Mouse (Mus musculus): ENCODE measurements at regions not wholly inside any gene's neighbourhood (a gene's known extent, or its start where the extent isn't known, plus 50 kb on each side); places are given as distances from the start of the nearest gene placed in this dataset.
A peak's percentile ranks its signal among the peaks of the same experiment; 100 is the strongest.

DNA sequence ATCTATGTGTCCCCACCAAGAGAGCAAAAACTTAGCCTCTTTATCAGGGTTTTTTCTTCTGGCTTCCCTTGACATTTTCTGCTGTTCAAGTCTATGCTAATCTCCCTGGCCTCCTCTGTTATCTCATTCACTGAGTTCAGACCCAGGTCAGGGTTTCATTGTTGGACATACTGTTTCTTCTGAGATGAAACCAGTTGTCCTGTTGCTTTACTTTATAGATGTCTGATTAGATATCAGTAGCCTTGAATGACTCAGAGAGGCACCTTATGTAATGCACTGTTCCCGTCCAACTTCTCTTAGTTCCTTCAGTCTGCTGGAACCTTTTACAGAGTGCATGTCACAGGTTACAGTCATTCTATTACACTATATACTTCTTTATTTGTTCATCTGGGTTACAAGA, 93.5 kb upstream of the Nsun6 start:
- no peak overlapping the region for H3K4me3 ChIP-seq (ENCODE audit: insufficient read depth, low read depth, low read length)
- H3K9ac ChIP-seq (ENCODE audit: low read depth, low read length) = no peak overlapping the region
- DNase-seq (ENCODE audit: extremely low read depth, low read depth, low spot score) = peak; percentile 65
- peaks cover 17% of the 10 kb centered on the region for H3K4me1 ChIP-seq (ENCODE audit: control insufficient read depth, insufficient read depth, low read length)
- H3K27ac ChIP-seq (replicated peaks; ENCODE audit: insufficient read depth, low read depth, low read length) = peak overlapping the region; percentile 84; the same call in 1 of the 2 replicates
- 11% methylated on average over 1 of the region's 1 CpGs for WGBS
- H3K79me2 ChIP-seq (ENCODE audit: control insufficient read depth, insufficient read depth, low read length) = no peaks in the 10 kb centered on the region
- no peaks in the 10 kb centered on the region for H3K27me3 ChIP-seq (ENCODE audit: control insufficient read depth, insufficient read depth, low read length)
- TF ChIP-seq CTCF (IDR thresholded peaks at IDR 0.05; ENCODE audit: low read depth, low read length) (no peak), POLR2A (IDR thresholded peaks at IDR 0.05; ENCODE audit: extremely low read depth, insufficient read depth, low read length) (no peak)
- H3K36me3 ChIP-seq (ENCODE audit: control insufficient read depth, insufficient read depth, low read length) = no peaks in the 10 kb centered on the region

DNA sequence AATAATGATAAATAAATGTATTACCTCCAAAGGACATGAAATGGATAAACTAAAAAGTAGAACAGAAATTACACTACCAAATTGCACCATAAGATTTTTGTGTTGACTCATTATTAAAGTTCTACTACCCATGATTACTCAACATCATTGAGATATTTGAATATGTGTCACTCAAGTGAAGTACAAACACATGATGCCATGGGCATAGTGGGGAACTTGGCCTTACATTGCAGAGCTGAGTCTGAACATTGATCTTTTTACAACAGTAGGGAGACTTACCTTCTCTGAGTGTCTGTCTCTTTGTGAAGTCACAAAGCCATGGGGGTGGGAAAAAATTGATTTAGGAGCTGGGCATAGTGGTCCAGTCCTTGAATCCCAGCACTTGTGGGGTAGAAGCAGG, 92.1 kb upstream of the Nsun6 start:
- Histone ChIP-seq H3K36me3 (ENCODE audit: control insufficient read depth, insufficient read depth, low read length) (no peaks in the 10 kb centered on the region), H3K27ac (replicated peaks; ENCODE audit: insufficient read depth, low read depth, low read length) (peak overlapping the region; percentile 92), H3K27me3 (ENCODE audit: control insufficient read depth, insufficient read depth, low read length) (no peaks in the 10 kb centered on the region), H3K79me2 (ENCODE audit: control insufficient read depth, insufficient read depth, low read length) (no peaks in the 10 kb centered on the region), H3K9ac (ENCODE audit: low read depth, low read length) (0 out of 2 replicates have a peak overlapping the region, but pooled peaks have one; percentile 17), H3K4me3 (ENCODE audit: insufficient read depth, low read depth, low read length) (no peak overlapping the region), H3K4me1 (ENCODE audit: control insufficient read depth, insufficient read depth, low read length) (peaks cover 17% of the 10 kb centered on the region)
- no peak for TF ChIP-seq CTCF (IDR thresholded peaks at IDR 0.05; ENCODE audit: low read depth, low read length)
- TF ChIP-seq POLR2A (IDR thresholded peaks at IDR 0.05; ENCODE audit: extremely low read depth, insufficient read depth, low read length) = no peak
- DNase-seq (ENCODE audit: extremely low read depth, low read depth, low spot score) = peak; percentile 98

DNA sequence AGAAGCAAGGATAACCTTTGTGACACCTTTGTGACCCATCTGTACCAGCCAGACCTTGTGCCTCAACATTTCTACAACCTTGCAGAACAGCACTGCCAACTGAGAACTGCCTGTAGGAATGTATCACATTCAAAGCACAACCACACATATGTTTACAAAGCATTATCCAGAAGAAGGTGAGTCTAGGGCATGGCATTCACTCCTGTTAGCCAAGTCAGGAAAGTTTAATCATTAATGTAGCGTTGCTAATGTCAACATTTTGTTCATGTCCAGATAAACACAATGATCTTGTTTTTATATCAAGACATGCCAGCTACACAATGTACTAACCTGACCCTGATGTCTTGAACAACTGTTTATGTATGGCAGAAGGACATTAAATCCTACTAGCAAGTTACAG, 91.5 kb upstream of the Nsun6 start:
- Histone ChIP-seq H3K79me2 (ENCODE audit: control insufficient read depth, insufficient read depth, low read length) (no peaks in the 10 kb centered on the region), H3K36me3 (ENCODE audit: control insufficient read depth, insufficient read depth, low read length) (no peaks in the 10 kb centered on the region), H3K4me1 (ENCODE audit: control insufficient read depth, insufficient read depth, low read length) (peaks cover 16% of the 10 kb centered on the region), H3K27ac (replicated peaks; ENCODE audit: insufficient read depth, low read depth, low read length) (peak overlapping the region; percentile 92), H3K9ac (ENCODE audit: low read depth, low read length) (peak overlapping the region; percentile 41; the same call in 1 of the 2 replicates), H3K27me3 (ENCODE audit: control insufficient read depth, insufficient read depth, low read length) (no peaks in the 10 kb centered on the region), H3K4me3 (ENCODE audit: insufficient read depth, low read depth, low read length) (no peak overlapping the region)
- 20% methylated on average over 1 of the region's 1 CpGs for WGBS
- TF ChIP-seq CTCF (IDR thresholded peaks at IDR 0.05; ENCODE audit: low read depth, low read length) = no peak
- TF ChIP-seq POLR2A (IDR thresholded peaks at IDR 0.05; ENCODE audit: extremely low read depth, insufficient read depth, low read length) = no peak
- DNase-seq (ENCODE audit: extremely low read depth, low read depth, low spot score) = peak; percentile 100

- 97% methylated on average over 2 of the region's 2 CpGs for WGBS
- Histone ChIP-seq H3K4me3 (ENCODE audit: insufficient read depth, low read depth, low read length) (no peak overlapping the region), H3K27me3 (ENCODE audit: control insufficient read depth, insufficient read depth, low read length) (no peaks in the 10 kb centered on the region), H3K79me2 (ENCODE audit: control insufficient read depth, insufficient read depth, low read length) (no peaks in the 10 kb centered on the region), H3K27ac (replicated peaks; ENCODE audit: insufficient read depth, low read depth, low read length) (no peak overlapping the region), H3K9ac (ENCODE audit: low read depth, low read length) (no peak overlapping the region), H3K4me1 (ENCODE audit: control insufficient read depth, insufficient read depth, low read length) (peaks cover 13% of the 10 kb centered on the region), H3K36me3 (ENCODE audit: control insufficient read depth, insufficient read depth, low read length) (no peaks in the 10 kb centered on the region)
- TF ChIP-seq POLR2A (IDR thresholded peaks at IDR 0.05; ENCODE audit: extremely low read depth, insufficient read depth, low read length) (no peak), CTCF (IDR thresholded peaks at IDR 0.05; ENCODE audit: low read depth, low read length) (no peak)
- no peak for DNase-seq (ENCODE audit: extremely low read depth, low read depth, low spot score)
Measured at GRCm38 (mm10) chr2:15144781-15145180, 89.9 kb upstream of the Nsun6 start.

GRCm38 (mm10) chr2:15139877-15140276, 85.0 kb upstream of the Nsun6 start:
- peaks cover 3% of the 10 kb centered on the region; the same call in 1 of the 2 replicates for H3K4me1 ChIP-seq (ENCODE audit: control insufficient read depth, insufficient read depth, low read length)
- no peak overlapping the region for H3K4me3 ChIP-seq (ENCODE audit: insufficient read depth, low read depth, low read length)
- H3K79me2 ChIP-seq (ENCODE audit: control insufficient read depth, insufficient read depth, low read length) = no peaks in the 10 kb centered on the region
- no peak for DNase-seq (ENCODE audit: extremely low read depth, low read depth, low spot score)
- H3K9ac ChIP-seq (ENCODE audit: low read depth, low read length) = no peak overlapping the region
- no peaks in the 10 kb centered on the region for H3K27me3 ChIP-seq (ENCODE audit: control insufficient read depth, insufficient read depth, low read length)
- TF ChIP-seq POLR2A (IDR thresholded peaks at IDR 0.05; ENCODE audit: extremely low read depth, insufficient read depth, low read length) (no peak), CTCF (IDR thresholded peaks at IDR 0.05; ENCODE audit: low read depth, low read length) (no peak)
- WGBS = 81% methylated on average over 2 of the region's 2 CpGs
- H3K27ac ChIP-seq (replicated peaks; ENCODE audit: insufficient read depth, low read depth, low read length) = no peak overlapping the region
- H3K36me3 ChIP-seq (ENCODE audit: control insufficient read depth, insufficient read depth, low read length) = no peaks in the 10 kb centered on the region

All from liver, adult 2 months (tissue).